Mouse (Mus musculus) cerebellum, adult 11-12 months (tissue): ENCODE measurements at regions not wholly inside any gene's neighbourhood (a gene's known extent, or its start where the extent isn't known, plus 50 kb on each side); places are given as distances from the start of the nearest gene placed in this dataset.

ENCODE experiments used
- DNase-seq: peaks from one replicate; pipeline ENCODE4 v3.0.0; 2022

- DNase-seq = no peak
Observed at GRCm38 (mm10) chr3:140619885-140620284, 592.3 kb downstream of the Pdha2 start.
